Mouse (Mus musculus): ENCODE measurements around the gene Rassf2.

GRCm38 (mm10) chr2:132036326-132036725 is 6.3 kb upstream of the Rassf2 start:
- no peak for TF ChIP-seq CTCF (IDR thresholded peaks at IDR 0.05; ENCODE audit: low read depth)
- no peak for TF ChIP-seq EP300 (IDR thresholded peaks at IDR 0.05; ENCODE audit: low read depth)
